Mouse (Mus musculus): ENCODE results near the gene Atcay.

GRCm38 (mm10) chr10:81240876-81241275 is 10.2 kb upstream of the Atcay start:
- TF ChIP-seq CTCF (IDR thresholded peaks at IDR 0.05; ENCODE audit: control insufficient read depth, insufficient read depth, insufficient replicate concordance, low read depth, low read length) (peak; percentile 40; the same call in 1 of the 2 replicates), POLR2A (IDR thresholded peaks at IDR 0.05; ENCODE audit: control insufficient read depth, low read depth, low read length) (no peak)

Data from testis, adult 2 months (tissue).